Mouse (Mus musculus) liver, embryonic 15.5 days (tissue): ENCODE measurements around the gene Arhgap30. TPM values are rescaled to one million over a fixed set of nuclear protein-coding genes. Genes with fewer than 3 reads are reported as not detected.

Source experiments
- ATAC-seq: fragments of 200-750 bp; cut with Nextera tagmentation; 2 replicates; pipeline ENCODE4 v1.8.0; 2017; ENCODE audit warnings: moderate number of reproducible peaks, mild to moderate bottlenecking, moderate library complexity; ENCODE audit not compliant: insufficient read depth
- H3K27ac ChIP-seq: fragments of 300-500 bp; sonication (generic); replicated peaks from 2 replicates; pipeline ENCODE4 v1.5.1; 2015; ENCODE audit warnings: mild to moderate bottlenecking, inconsistent platforms
- H3K27me3 ChIP-seq: fragments of 300-500 bp; sonication (generic); 2 replicates; pipeline ENCODE4 v1.6.1; 2015; ENCODE audit warnings: mild to moderate bottlenecking, inconsistent platforms
- H3K36me3 ChIP-seq: fragments of 300-500 bp; sonication (generic); replicated peaks from 2 replicates; pipeline ENCODE4 v1.6.1; 2015; ENCODE audit warnings: moderate library complexity, mild to moderate bottlenecking, inconsistent platforms
- H3K4me1 ChIP-seq: fragments of 300-500 bp; sonication (generic); replicated peaks from 2 replicates; pipeline ENCODE4 v1.6.1; 2015; ENCODE audit warnings: inconsistent platforms
- H3K4me2 ChIP-seq: fragments of 300-500 bp; sonication (generic); 2 replicates; pipeline ENCODE4 v1.6.1; 2015; ENCODE audit warnings: moderate library complexity, mild to moderate bottlenecking, inconsistent platforms
- H3K4me3 ChIP-seq: fragments of 300-500 bp; sonication (generic); replicated peaks from 2 replicates; pipeline ENCODE4 v1.5.1; 2015; ENCODE audit warnings: mild to moderate bottlenecking, inconsistent platforms
- H3K9ac ChIP-seq: fragments of 300-500 bp; sonication (generic); 2 replicates; pipeline ENCODE4 v1.6.1; 2015; ENCODE audit warnings: moderate library complexity, mild to moderate bottlenecking, inconsistent platforms
- H3K9me3 ChIP-seq: fragments of 300-500 bp; sonication (generic); replicated peaks from 2 replicates; pipeline ENCODE4 v1.6.1; 2016; ENCODE audit warnings: inconsistent platforms
- WGBS: fragments of 180-500 bp; shearing (Covaris S2); methylation state at CpG from one replicate; pipeline ENCODE4 v1.1.7; 2015; ENCODE audit warnings: mixed read lengths; ENCODE audit not compliant: insufficient replicate concordance; 5-methylcytosine and 5-hydroxymethylcytosine counted together
- polyA plus RNA-seq: library from polyadenylated mRNA; unstranded; fragments of >200 nt; fragmentation: Nextera tagmentation; extraction: Ambion mirVana; gene quantifications from 2 replicates; pipeline ENCODE4 v1.2.1, GENCODE M21; 2015

Arhgap30 gene
- polyA plus RNA-seq, 1 experiment from 2014 or later, result 5.0 TPM

- no peak overlapping the region for H3K27ac ChIP-seq
- WGBS, result 6% methylated on average over 31 of the region's 31 CpGs
- 0 out of 2 replicates have a peak overlapping the region, but pooled peaks have one; percentile 16 for H3K4me3 ChIP-seq
- H3K36me3 ChIP-seq, result no peaks in the 10 kb centered on the region
- peak overlapping the region; percentile 39 for H3K4me2 ChIP-seq
- H3K9me3 ChIP-seq, result no peaks in the 10 kb centered on the region
- H3K27me3 ChIP-seq, result peaks cover 35% of the 10 kb centered on the region
- no peak overlapping the region for H3K9ac ChIP-seq
- peaks cover 15% of the 10 kb centered on the region for H3K4me1 ChIP-seq
- no peak for ATAC-seq
Measured at GRCm38 (mm10) chr1:171379935-171380599, 8.7 kb upstream of the Arhgap30 start.

GRCm38 (mm10) chr1:171382096-171382620, 6.6 kb upstream of the Arhgap30 start:
- Histone ChIP-seq H3K36me3 (no peaks in the 10 kb centered on the region), H3K4me2 (no peak overlapping the region), H3K27ac (no peak overlapping the region), H3K4me1 (peaks cover 11% of the 10 kb centered on the region), H3K4me3 (no peak overlapping the region), H3K27me3 (peaks cover 35% of the 10 kb centered on the region), H3K9me3 (no peaks in the 10 kb centered on the region), H3K9ac (no peak overlapping the region)
- no peak for ATAC-seq
- 60% methylated on average over 11 of the region's 11 CpGs for WGBS

GRCm38 (mm10) chr1:171384361-171384760, 4.4 kb upstream of the Arhgap30 start:
- no peak overlapping the region for H3K4me3 ChIP-seq
- ATAC-seq, result no peak
- H3K9me3 ChIP-seq, result no peaks in the 10 kb centered on the region
- H3K36me3 ChIP-seq, result no peaks in the 10 kb centered on the region
- H3K27me3 ChIP-seq, result peaks cover 27% of the 10 kb centered on the region
- WGBS, result 57% methylated on average over 9 of the region's 9 CpGs
- H3K4me1 ChIP-seq, result peaks cover 22% of the 10 kb centered on the region
- no peak overlapping the region for H3K9ac ChIP-seq
- H3K4me2 ChIP-seq, result no peak overlapping the region
- H3K27ac ChIP-seq, result no peak overlapping the region

GRCm38 (mm10) chr1:171385171-171385570, 3.6 kb upstream of the Arhgap30 start:
- Histone ChIP-seq H3K27me3 (peaks cover 19% of the 10 kb centered on the region), H3K4me3 (no peak overlapping the region), H3K9ac (no peak overlapping the region), H3K4me1 (peaks cover 15% of the 10 kb centered on the region), H3K9me3 (no peaks in the 10 kb centered on the region), H3K27ac (no peak overlapping the region), H3K36me3 (no peaks in the 10 kb centered on the region), H3K4me2 (no peak overlapping the region)
- 55% methylated on average over 9 of the region's 9 CpGs for WGBS
- ATAC-seq, result no peak

GRCm38 (mm10) chr1:171387099-171387498, 1.7 kb upstream of the Arhgap30 start:
- Histone ChIP-seq H3K36me3 (no peaks in the 10 kb centered on the region), H3K9ac (no peak overlapping the region), H3K4me1 (peaks cover 16% of the 10 kb centered on the region), H3K27ac (no peak overlapping the region), H3K27me3 (peaks cover 9% of the 10 kb centered on the region; the same call in 1 of the 2 replicates), H3K9me3 (no peaks in the 10 kb centered on the region), H3K4me3 (no peak overlapping the region), H3K4me2 (no peak overlapping the region)
- WGBS, result 43% methylated on average over 6 of the region's 6 CpGs
- ATAC-seq, result no peak

- 9% methylated on average over 4 of the region's 4 CpGs for WGBS
- peak; percentile 37 for ATAC-seq
- Histone ChIP-seq H3K9ac (no peak overlapping the region), H3K36me3 (no peaks in the 10 kb centered on the region), H3K4me1 (peaks cover 16% of the 10 kb centered on the region), H3K27me3 (no peaks in the 10 kb centered on the region), H3K9me3 (no peaks in the 10 kb centered on the region), H3K27ac (0 out of 2 replicates have a peak overlapping the region, but pooled peaks have one; percentile 72), H3K4me2 (peak overlapping the region; percentile 58), H3K4me3 (peak overlapping the region; percentile 47)
Measured at GRCm38 (mm10) chr1:171390101-171390500, 1.3 kb downstream of the Arhgap30 start.

- ATAC-seq, result no peak
- Histone ChIP-seq H3K4me2 (no peak overlapping the region), H3K27ac (no peak overlapping the region), H3K27me3 (no peaks in the 10 kb centered on the region), H3K9ac (no peak overlapping the region), H3K4me3 (no peak overlapping the region), H3K9me3 (no peaks in the 10 kb centered on the region), H3K36me3 (no peaks in the 10 kb centered on the region), H3K4me1 (no peaks in the 10 kb centered on the region)
- 76% methylated on average over 4 of the region's 4 CpGs for WGBS
Measured at GRCm38 (mm10) chr1:171401821-171402220, 13.1 kb downstream of the Arhgap30 start.

- no peak overlapping the region for H3K4me2 ChIP-seq
- no peaks in the 10 kb centered on the region for H3K4me1 ChIP-seq
- no peak overlapping the region for H3K9ac ChIP-seq
- H3K36me3 ChIP-seq, result 0 out of 2 replicates have a peak, but pooled peaks cover 7% of the 10 kb centered on the region
- 73% methylated on average over 9 of the region's 9 CpGs for WGBS
- H3K27me3 ChIP-seq, result no peaks in the 10 kb centered on the region
- H3K4me3 ChIP-seq, result no peak overlapping the region
- no peaks in the 10 kb centered on the region for H3K9me3 ChIP-seq
- no peak overlapping the region for H3K27ac ChIP-seq
- no peak for ATAC-seq
Measured at GRCm38 (mm10) chr1:171402991-171403390, 14.2 kb downstream of the Arhgap30 start.

GRCm38 (mm10) chr1:171407263-171407662, 18.5 kb downstream of the Arhgap30 start:
- no peak for ATAC-seq
- Histone ChIP-seq H3K4me3 (no peak overlapping the region), H3K9me3 (no peaks in the 10 kb centered on the region), H3K9ac (no peak overlapping the region), H3K36me3 (0 out of 2 replicates have a peak, but pooled peaks cover 7% of the 10 kb centered on the region), H3K4me2 (no peak overlapping the region), H3K4me1 (no peaks in the 10 kb centered on the region), H3K27ac (no peak overlapping the region), H3K27me3 (peaks cover 11% of the 10 kb centered on the region; the same call in 1 of the 2 replicates)
- WGBS, result 57% methylated on average over 5 of the region's 5 CpGs

GRCm38 (mm10) chr1:171410231-171410630, 21.5 kb downstream of the Arhgap30 start:
- ATAC-seq, result no peak
- no peak overlapping the region for H3K9ac ChIP-seq
- peaks cover 24% of the 10 kb centered on the region for H3K4me1 ChIP-seq
- H3K4me3 ChIP-seq, result no peak overlapping the region
- H3K36me3 ChIP-seq, result 0 out of 2 replicates have a peak, but pooled peaks cover 9% of the 10 kb centered on the region
- H3K27me3 ChIP-seq, result peaks cover 11% of the 10 kb centered on the region; the same call in 1 of the 2 replicates
- no peak overlapping the region for H3K27ac ChIP-seq
- 76% methylated on average over 1 of the region's 1 CpGs for WGBS
- no peak overlapping the region for H3K4me2 ChIP-seq
- H3K9me3 ChIP-seq, result no peaks in the 10 kb centered on the region

GRCm38 (mm10) chr1:171410947-171411484, 22.3 kb downstream of the Arhgap30 start, which contains the start of gene Usf1:
TSS of gene Usf1 (plus strand) at chr1:171411313.
- ATAC-seq, result peak; percentile 94
- H3K27me3 ChIP-seq, result peaks cover 11% of the 10 kb centered on the region; the same call in 1 of the 2 replicates
- peaks cover 24% of the 10 kb centered on the region for H3K4me1 ChIP-seq
- WGBS, result under 1% methylated on average over 36 of the region's 36 CpGs
- peak within 1 kb of the TSS; percentile 86 for H3K4me3 ChIP-seq
- H3K9ac ChIP-seq, result peak within 1 kb of the TSS; percentile 90
- H3K9me3 ChIP-seq, result no peaks in the 10 kb centered on the region
- peak within 1 kb of the TSS; percentile 75 for H3K4me2 ChIP-seq
- peak within 1 kb of the TSS; percentile 80 for H3K27ac ChIP-seq
- peaks cover 17% of the 10 kb centered on the region for H3K36me3 ChIP-seq
